Mouse (Mus musculus) T-helper 17 cell (primary cell): ENCODE measurements at regions not wholly inside any gene's neighbourhood (a gene's known extent, or its start where the extent isn't known, plus 50 kb on each side); places are given as distances from the start of the nearest gene placed in this dataset.

Experiments used
- in situ Hi-C, 2 experiments: fragments of 300-600 bp; cut with MboI, MseI; formaldehyde crosslinking; loops; 1 replicate in 1 of 2; 2 replicates in 1 of 2; pipeline ENCODE4 v1.15.1; 2025; ENCODE audit warnings: high pct_unique_total_duplicates in 2 of 2

DNA sequence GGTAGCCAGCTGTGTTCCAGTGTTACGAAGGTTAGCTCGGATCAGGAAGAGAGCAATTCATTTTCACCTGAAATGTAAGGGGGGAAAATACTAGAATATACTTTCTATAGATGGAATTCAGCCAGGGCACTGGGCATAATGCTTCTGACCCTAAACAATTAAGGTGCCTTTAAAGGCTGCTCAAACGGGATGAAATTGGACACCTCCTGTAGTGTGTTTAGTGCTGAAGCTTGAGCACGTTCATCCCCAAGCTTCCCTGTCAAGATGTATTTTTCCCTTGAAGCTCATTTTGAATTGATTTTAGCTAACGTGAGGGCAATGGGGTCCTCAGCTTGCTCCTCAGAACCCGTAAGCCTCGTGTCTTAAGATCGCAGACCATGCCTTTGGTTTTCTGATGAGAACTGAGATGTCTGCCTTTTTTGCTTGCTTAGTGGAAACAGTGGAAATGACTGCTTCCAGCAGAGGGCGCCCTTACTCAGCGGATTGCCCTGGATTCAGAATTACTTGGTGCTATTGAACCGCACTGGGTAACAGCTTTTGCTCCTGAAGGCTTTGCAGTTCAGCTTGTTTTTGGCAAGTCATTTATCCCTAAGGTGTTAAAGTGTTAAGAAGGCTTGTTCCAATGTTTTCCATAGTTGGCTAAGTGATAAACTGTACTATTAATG is 74.6 kb upstream of the Fermt1 start:
- in situ Hi-C loops: no loop called here

GRCm38 (mm10) chr2:133021244-133021643 is 75.5 kb upstream of the Fermt1 start:
- in situ Hi-C loops: no loop called here

DNA sequence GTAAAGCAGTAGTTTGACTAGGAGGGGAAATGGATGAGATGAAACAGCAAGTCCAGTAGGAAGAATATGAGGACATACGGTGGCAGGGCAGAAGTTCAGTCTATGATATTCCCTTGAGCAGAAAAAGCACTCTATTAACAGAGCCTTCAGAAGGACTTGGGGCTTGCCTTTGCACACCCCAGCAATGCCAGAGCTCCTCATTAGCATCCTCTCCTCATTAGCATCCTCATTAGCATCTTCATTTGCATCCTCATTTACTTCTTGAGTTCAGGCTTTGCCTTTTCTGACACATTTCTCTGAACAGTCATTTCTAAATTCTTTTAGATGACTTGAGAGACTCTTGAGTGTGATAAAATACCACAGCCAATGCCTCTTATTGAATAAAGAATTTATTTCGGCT is 81.3 kb upstream of the Fermt1 start:
- in situ Hi-C loops: no loop called here

DNA sequence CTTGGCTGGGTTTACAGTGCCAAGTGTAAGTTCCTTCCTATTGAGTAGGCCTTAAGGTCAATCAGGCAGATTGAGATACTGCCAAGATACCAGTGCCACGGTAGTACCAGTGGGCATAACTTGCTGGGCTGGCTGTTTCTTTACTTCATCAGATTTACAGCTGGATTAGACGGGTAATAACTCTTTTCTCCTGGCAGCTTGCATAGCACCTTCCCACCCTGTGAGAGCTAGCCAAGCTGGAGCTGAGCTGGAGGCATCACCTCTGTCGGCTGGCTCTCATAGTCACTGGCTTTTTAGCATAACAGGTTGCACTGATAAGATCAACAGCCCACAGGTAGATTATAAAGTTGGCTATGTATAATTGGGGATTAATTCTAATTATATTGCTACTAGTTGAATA is 89.7 kb upstream of the Fermt1 start:
- in situ Hi-C loops: no loop called here

DNA sequence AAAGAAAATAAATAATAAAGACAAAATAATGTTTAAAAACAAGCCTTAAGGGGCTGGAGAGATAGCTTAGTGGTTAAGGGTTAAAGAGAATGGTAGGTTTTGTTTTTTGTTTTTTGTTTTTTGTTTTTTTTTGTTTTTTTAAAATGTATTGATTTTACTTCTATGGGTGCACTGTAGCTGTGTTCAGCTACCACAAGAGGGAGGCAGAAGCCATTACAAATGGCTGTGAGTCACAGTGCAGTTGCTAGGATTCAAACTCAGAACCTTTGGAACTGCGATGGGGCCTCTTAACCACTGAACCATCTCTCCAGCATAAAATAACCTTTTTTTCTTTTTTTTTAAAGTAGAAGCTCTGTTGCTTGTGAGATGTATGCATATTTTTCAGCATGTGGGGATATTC is 95.0 kb upstream of the Fermt1 start:
- in situ Hi-C loops: no loop called here

DNA sequence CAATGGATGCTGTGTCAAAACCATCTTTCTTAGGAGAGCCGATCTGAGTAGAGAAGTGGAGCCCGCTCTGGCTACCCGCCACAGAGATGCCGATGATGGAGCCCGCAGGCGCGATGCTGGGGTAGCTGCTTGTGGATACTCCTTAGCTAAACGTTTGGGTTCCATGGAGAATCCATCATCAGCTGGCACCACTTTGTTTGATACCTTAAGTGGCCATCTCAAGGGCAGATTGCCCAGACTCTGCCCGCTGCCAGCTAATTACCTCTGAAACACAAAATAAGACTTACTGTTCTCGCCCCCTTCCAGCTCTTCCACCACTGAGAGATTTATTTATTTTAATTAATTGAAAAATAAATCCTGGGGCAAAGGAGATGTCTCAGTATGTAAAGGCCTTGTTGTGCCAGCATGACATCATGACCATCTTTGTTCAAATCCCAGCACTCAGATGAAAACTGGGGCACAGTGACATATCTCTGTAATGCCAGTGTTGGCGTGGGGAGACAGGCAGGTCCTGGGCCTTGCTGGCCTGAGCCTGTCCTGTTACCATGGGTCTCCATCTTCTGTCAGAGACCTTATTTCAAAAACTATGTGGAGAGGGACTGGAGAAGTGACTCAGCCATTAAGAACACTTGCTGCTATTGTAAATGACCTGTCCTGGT is 132.1 kb upstream of the Fermt1 start:
- in situ Hi-C loops: no loop called here

- in situ Hi-C loops: no loop called here
These were observed 145.3 kb upstream of the Fermt1 start for GRCm38 (mm10) chr2:133090976-133091375.

DNA sequence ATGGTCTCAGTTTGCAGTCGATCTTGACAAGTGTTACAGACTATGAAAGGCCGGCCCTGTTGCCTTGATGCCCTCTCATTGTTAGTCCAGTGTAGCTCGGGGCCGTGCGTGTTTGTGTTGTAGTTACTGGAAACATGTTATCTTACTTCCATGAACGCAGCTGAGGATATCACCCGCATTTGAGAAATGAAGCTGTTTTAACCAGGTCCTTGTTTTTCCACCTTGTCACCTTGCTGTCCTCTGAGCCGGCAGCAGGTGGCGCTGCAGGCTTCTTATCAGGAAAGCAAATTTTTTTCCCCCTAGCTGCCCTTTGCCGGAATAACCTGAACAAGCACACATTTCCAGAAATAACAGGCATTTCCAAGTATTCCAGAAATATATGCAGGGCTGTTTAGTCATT is 167.9 kb upstream of the Fermt1 start:
- in situ Hi-C loops: loop anchor here in 1 of 2 experiments (10.0 kb wide), 1 partner anchor 329 kb away; the partner anchor contains the start of gene Chgb

- in situ Hi-C loops: loop anchor here in 1 of 2 experiments (10.0 kb wide), 1 partner anchor 334 kb away; the partner anchor contains the start of gene Chgb
These were observed 172.9 kb upstream of the Fermt1 start for GRCm38 (mm10) chr2:133118651-133119050.

DNA sequence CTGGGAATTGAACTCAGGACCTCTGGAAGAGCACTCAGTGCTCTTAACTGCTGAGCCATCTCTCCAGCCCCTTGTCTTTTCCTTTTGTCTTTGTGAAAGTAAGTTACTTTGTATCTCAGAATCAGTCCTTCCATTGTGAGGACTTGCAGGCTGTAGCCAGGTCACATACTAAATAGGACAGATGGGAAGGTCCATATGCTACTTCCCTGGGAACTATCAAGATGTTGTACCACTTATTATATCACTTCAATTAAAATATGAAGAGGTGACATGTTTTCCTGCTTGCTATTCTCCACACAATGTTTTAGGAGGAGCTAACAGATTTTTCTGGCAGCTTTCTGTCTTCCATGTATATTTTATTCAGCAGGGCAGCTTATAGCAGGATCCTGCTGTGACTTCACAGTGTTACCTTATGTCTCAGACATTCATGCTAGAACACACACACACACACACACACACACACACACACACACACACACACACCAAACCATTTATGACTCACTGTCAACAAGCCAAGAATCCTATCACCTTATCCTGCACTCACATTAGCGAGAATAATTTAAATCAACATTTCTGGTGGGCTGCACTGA is 179.6 kb upstream of the Fermt1 start:
- in situ Hi-C loops: loop anchor here in 1 of 2 experiments (10.0 kb wide), 1 partner anchor 1899 kb away; no protein-coding TSS in a partner anchor

- in situ Hi-C loops: no loop called here
These were observed 189.2 kb upstream of the Fermt1 start for GRCm38 (mm10) chr2:133134878-133135277.

DNA sequence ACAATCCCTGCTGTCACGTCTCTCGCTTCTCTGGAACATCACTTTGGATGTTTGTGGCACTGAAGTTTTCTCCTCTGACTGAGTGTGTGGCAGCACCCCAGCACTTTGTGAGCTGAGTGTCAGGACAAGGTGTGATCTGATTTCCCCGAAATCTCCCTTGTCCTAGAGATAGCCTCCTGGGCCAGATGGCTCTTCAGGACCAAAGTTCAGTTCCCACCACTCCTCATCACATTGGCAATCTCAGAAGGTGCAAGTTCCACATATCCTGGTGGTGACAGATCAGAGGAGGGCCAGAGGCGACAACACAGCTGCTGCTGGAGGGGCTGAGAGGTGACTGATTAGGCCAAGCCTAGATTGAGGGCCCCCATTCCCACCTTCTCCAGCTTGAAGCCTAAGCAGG is 193.2 kb upstream of the Fermt1 start:
- in situ Hi-C loops: no loop called here

DNA sequence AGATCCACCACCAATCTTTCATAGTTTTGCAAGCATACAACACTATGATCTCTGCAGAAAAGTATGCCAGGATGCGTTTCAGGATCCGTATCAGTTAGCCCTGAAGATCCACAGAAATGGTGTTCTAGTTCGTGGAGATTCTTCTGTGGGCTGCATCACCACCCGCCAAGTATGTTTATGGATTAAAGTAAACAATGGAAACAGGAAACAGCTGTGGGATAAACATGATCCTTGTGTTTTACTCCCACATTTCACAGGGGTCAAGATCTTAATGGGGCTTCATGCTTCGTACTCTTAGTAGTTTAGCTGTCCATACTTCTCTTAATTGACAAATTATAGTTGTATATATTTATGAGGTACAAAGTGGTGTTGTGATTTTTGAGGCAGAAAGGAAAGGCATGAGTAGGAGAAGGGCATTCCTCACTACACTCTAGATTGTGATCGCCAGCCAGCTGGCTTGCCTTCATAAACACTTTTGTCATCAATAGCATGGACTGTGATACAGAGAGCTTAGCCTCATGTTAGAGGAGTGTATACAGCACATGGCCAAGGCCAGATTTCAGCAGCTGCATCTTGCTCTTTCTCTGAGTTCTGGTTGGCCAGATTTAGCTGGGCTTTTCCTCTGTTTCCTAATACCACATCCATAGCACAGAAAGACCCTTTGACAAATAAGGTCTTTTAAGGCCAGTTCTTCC is 195.8 kb upstream of the Fermt1 start:
- in situ Hi-C loops: no loop called here

DNA sequence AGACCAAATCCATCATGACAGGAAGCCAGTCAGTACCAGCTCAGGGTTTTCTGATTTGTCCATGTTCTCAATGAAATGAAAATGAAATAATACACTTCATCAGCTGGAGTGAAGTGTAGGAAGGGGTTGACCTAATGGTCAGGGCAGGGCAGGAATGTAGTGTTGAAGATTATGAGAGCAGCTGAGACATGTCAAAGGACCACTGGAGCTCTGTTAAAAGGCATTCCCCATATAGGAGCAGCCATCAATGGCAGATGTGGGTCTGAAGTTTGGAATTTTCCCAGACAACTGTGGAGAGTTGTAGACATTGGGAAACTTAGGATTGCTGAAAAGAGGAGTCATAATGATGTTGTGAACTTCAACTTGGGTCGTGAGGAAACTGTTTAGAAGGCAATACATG is 206.8 kb upstream of the Fermt1 start:
- in situ Hi-C loops: no loop called here

DNA sequence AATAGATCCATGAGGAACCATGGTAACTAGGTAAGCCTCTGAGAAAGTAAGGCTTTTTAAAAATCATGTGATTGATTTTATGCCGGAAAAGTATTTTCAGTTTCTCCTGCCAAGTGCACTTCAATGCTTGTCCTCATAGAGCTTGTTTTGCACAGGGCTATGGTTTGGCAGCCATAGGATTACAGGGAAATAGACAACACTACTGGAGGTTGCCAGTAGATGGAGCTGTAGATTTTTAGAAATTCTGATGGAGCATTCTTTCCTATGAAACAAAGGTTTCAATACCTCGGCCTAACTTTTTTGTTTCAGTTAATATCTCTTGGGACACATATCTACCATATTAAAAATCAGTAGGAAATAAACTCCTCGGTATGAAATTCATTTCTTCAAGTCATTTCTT is 210.8 kb upstream of the Fermt1 start:
- in situ Hi-C loops: no loop called here

DNA sequence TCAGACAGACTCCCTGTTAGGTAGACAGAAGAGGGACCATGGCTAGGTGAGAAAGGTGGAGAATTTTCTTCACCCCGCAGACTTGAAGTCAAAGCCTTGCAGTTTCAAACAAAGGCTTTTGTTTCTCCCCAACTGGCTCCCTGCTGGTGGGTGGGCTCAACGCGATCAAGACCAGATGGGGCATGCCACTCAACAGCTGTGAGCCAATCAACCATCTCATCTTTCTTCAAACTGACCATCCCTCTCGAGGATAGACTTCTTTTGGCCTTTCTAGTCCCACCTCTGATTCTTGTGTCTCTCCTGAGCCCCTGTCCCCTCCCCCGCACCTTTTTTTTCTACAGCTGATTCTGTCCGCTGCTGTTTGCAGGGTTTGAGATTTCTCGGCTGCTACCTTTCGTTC is 212.5 kb upstream of the Fermt1 start:
- in situ Hi-C loops: no loop called here

GRCm38 (mm10) chr2:133159398-133159797 is 213.7 kb upstream of the Fermt1 start:
- in situ Hi-C loops: no loop called here

GRCm38 (mm10) chr2:133176411-133176810 is 230.7 kb upstream of the Fermt1 start:
- in situ Hi-C loops: no loop called here

GRCm38 (mm10) chr2:133181216-133181615 is 235.5 kb upstream of the Fermt1 start:
- in situ Hi-C loops: no loop called here

GRCm38 (mm10) chr2:133182920-133183319 is 237.2 kb upstream of the Fermt1 start:
- in situ Hi-C loops: no loop called here

- in situ Hi-C loops: loop anchor here in 1 of 2 experiments (10.0 kb wide), 1 partner anchor 560 kb away; no protein-coding TSS in a partner anchor
These were observed 258.7 kb upstream of the Fermt1 start for GRCm38 (mm10) chr2:133204295-133204866.

GRCm38 (mm10) chr2:133208498-133208897 is 262.8 kb upstream of the Fermt1 start:
- in situ Hi-C loops: loop anchor here in 1 of 2 experiments (10.0 kb wide), 1 partner anchor 556 kb away; no protein-coding TSS in a partner anchor
